Mouse (Mus musculus): ENCODE measurements around the gene Stx4a. TPM values are rescaled to one million over a fixed set of nuclear protein-coding genes. Genes with fewer than 3 reads are reported as not detected.
"Not testable (repeated sequence)": the region's sequence is repeated elsewhere in the genome, so short reads cannot be mapped to it uniquely, and the experiment has no call there.

Stx4a gene
- 11.6 and 15.0 TPM in 2 replicates for polyA plus RNA-seq (2014; fragmentation: Nextera tagmentation; extraction: Ambion mirVana)

DNA sequence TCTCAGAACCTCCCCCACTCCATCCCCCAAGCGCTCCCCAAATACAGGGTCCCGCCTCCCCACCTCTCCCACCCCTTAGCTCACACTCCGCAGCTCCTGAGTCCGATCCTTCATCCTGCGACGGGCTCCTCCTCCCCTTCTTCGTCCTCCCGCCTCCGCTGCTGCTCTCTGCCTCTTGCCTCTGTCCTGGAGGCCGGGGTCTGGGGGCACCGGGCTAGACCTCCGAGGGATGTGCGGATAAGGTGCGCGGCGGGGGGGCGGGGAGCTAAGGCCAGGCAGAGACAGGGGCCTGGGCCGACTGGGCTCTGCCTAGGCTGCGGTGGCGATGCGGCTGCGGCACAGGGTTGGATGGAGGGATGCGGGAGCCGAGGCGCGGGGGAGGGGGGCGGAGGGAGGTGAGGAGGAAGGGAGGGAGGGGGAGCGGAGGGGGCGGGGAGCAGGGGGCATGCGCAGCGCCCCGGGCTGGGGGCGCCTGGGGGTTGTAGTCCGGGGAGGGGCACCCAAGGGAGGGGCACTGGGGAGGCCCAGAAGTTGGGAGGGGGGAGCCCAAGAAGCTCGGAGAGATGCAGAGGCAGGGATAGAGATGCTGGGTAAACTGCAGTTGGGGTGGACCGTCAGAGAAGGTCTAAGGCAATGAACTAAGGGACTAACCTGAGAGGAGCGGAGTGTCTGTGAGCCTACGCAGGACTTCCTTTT lies at the start of gene Stx4a, which contains the start of gene Stx1b:
Stx4a (plus strand) TSS at position 119 of the 696 bp plus-strand sequence.
Stx1b (minus strand) TSS at position 374 of the 696 bp plus-strand sequence.
- Histone ChIP-seq H3K27ac (ENCODE audit: low read depth, low read length) (peak within 1 kb of the TSS; percentile 77), H3K9me3 (ENCODE audit: control insufficient read depth, low read length) (no peaks in the 10 kb centered on the region), H3K27me3 (ENCODE audit: control insufficient read depth, insufficient read depth, low read length) (no peaks in the 10 kb centered on the region), H3K4me3 (ENCODE audit: low read depth, low read length) (peak within 1 kb of the TSS; percentile 64), H3K4me1 (replicated peaks; ENCODE audit: control insufficient read depth, insufficient read depth, low read length) (no peaks in the 10 kb centered on the region), H3K36me3 (ENCODE audit: control insufficient read depth, insufficient read depth, low read length) (no peaks in the 10 kb centered on the region), H3K4me2 (replicated peaks; ENCODE audit: low read depth, low read length) (peak within 1 kb of the TSS; percentile 72), H3K9ac (ENCODE audit: low read depth, low read length) (peak within 1 kb of the TSS; percentile 78)
- peak; percentile 87 for ATAC-seq (ENCODE audit: low FRiP score)
- peak; percentile 82 for DNase-seq (ENCODE audit: low spot score)
- WGBS = 6% methylated on average over 21 of the region's 38 CpGs

DNA sequence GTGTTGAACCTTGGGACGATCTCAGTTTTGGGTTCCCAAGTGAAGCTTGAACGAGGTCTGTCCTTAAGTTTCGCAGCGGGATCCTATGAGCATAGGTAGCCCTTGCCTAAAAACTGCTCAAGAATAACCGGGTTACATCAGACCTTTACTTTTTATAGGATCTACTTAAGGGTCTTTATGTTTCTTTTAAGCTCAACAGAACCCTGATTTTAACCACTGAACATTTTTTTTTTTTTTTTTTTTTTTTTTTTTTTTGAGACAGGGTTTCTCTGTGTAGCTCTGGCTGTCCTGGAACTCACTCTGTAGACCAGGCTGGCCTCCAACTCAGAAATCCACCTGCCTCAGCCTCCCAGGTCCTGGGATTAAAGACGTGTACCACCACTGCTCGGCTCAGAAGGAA lies 48.3 kb upstream of the Stx4a start:
- DNase-seq (ENCODE audit: low spot score); H3K9me3 ChIP-seq (ENCODE audit: control insufficient read depth, low read length); H3K4me1 ChIP-seq (replicated peaks; ENCODE audit: control insufficient read depth, insufficient read depth, low read length); H3K36me3 ChIP-seq (ENCODE audit: control insufficient read depth, insufficient read depth, low read length); H3K27me3 ChIP-seq (ENCODE audit: control insufficient read depth, insufficient read depth, low read length); ATAC-seq (ENCODE audit: low FRiP score): not testable (repeated sequence)
- Histone ChIP-seq H3K4me3 (ENCODE audit: low read depth, low read length) (peak overlapping the region; percentile 93), H3K27ac (ENCODE audit: low read depth, low read length) (peak overlapping the region; percentile 95; the same call in 1 of the 2 replicates), H3K4me2 (replicated peaks; ENCODE audit: low read depth, low read length) (peak overlapping the region; percentile 80), H3K9ac (ENCODE audit: low read depth, low read length) (peak overlapping the region; percentile 90; the same call in 1 of the 2 replicates)
- 77% methylated on average over 7 of the region's 7 CpGs for WGBS

DNA sequence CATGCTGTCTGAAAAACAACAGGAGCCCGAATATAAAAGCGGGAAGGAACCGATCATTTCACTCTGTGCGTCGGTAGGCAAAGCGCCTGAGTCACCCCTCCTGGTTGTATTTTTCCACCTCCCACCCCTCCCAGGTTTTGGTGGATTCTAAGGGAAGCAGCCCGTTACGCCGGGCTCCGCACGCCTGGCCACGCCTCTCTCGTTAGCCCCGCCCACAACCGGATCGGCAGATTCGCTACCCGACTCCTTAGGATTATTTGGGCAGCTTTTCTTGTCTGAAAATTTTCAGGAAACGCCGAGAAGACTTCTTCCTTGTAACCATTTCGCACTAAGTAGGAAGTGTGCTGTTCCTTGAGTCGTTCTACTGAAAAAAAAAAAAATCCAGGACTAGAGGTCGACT lies 47.7 kb upstream of the Stx4a start, which contains the start of gene Setd1a:
Setd1a (plus strand) TSS at position 245 of the 400 bp plus-strand sequence.
- peak within 1 kb of the TSS; percentile 93 for H3K4me3 ChIP-seq (ENCODE audit: low read depth, low read length)
- peaks cover 5% of the 10 kb centered on the region; the same call in 1 of the 2 replicates for H3K4me1 ChIP-seq (replicated peaks; ENCODE audit: control insufficient read depth, insufficient read depth, low read length)
- H3K27ac ChIP-seq (ENCODE audit: low read depth, low read length) = peak within 1 kb of the TSS; percentile 95
- no peaks in the 10 kb centered on the region for H3K9me3 ChIP-seq (ENCODE audit: control insufficient read depth, low read length)
- 0% methylated on average over 23 of the region's 23 CpGs for whole genome bisulfite sequencing
- H3K27me3 ChIP-seq (ENCODE audit: control insufficient read depth, insufficient read depth, low read length) = no peaks in the 10 kb centered on the region
- peak within 1 kb of the TSS; percentile 90 for H3K9ac ChIP-seq (ENCODE audit: low read depth, low read length)
- peaks cover 5% of the 10 kb centered on the region; the same call in 1 of the 2 replicates for H3K36me3 ChIP-seq (ENCODE audit: control insufficient read depth, insufficient read depth, low read length)
- peak; percentile 67 for ATAC-seq (ENCODE audit: low FRiP score)
- H3K4me2 ChIP-seq (replicated peaks; ENCODE audit: low read depth, low read length) = peak within 1 kb of the TSS; percentile 80
- DNase-seq (ENCODE audit: low spot score) = peak; percentile 92

DNA sequence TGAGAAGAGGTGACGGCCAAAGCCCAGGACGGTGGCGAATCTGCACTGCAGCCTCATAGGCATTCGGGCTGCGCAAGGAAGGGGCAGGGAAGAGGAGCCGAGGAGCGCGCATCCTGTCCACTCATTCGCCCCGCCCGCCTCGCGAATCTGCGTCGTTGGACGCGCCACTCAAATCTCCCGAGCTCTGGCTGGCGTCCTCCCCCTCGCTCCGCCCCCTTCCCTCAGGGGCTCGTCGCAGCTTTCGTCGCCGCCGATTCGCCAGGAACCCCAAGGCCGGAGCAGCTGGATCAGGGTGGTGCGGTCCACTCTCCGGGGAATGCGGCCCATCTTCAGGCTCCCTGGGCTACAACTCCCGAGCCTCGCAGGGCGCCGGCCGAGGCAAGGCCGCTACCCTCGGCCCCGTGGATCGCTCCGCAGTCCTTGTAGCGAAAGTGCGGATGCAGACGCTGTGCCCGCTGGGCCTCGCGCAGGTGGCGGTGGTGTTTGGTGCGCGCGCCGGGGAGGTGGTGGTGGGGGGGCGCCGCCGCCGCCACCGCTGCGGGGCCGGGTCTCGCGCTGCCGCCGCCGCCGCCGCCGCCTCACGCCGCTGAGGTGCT lies 47.1 kb upstream of the Stx4a start:
- H3K36me3 ChIP-seq (ENCODE audit: control insufficient read depth, insufficient read depth, low read length) = peaks cover 5% of the 10 kb centered on the region; the same call in 1 of the 2 replicates
- H3K9me3 ChIP-seq (ENCODE audit: control insufficient read depth, low read length) = no peaks in the 10 kb centered on the region
- under 1% methylated on average over 60 of the region's 70 CpGs for WGBS
- DNase-seq (ENCODE audit: low spot score) (peak; percentile 96), ATAC-seq (ENCODE audit: low FRiP score) (peak; percentile 92)
- peak overlapping the region; percentile 90 for H3K9ac ChIP-seq (ENCODE audit: low read depth, low read length)
- no peaks in the 10 kb centered on the region for H3K27me3 ChIP-seq (ENCODE audit: control insufficient read depth, insufficient read depth, low read length)
- H3K4me3 ChIP-seq (ENCODE audit: low read depth, low read length) = peak overlapping the region; percentile 93
- H3K4me1 ChIP-seq (replicated peaks; ENCODE audit: control insufficient read depth, insufficient read depth, low read length) = peaks cover 5% of the 10 kb centered on the region; the same call in 1 of the 2 replicates
- H3K4me2 ChIP-seq (replicated peaks; ENCODE audit: low read depth, low read length) = peak overlapping the region; percentile 80
- H3K27ac ChIP-seq (ENCODE audit: low read depth, low read length) = peak overlapping the region; percentile 95

DNA sequence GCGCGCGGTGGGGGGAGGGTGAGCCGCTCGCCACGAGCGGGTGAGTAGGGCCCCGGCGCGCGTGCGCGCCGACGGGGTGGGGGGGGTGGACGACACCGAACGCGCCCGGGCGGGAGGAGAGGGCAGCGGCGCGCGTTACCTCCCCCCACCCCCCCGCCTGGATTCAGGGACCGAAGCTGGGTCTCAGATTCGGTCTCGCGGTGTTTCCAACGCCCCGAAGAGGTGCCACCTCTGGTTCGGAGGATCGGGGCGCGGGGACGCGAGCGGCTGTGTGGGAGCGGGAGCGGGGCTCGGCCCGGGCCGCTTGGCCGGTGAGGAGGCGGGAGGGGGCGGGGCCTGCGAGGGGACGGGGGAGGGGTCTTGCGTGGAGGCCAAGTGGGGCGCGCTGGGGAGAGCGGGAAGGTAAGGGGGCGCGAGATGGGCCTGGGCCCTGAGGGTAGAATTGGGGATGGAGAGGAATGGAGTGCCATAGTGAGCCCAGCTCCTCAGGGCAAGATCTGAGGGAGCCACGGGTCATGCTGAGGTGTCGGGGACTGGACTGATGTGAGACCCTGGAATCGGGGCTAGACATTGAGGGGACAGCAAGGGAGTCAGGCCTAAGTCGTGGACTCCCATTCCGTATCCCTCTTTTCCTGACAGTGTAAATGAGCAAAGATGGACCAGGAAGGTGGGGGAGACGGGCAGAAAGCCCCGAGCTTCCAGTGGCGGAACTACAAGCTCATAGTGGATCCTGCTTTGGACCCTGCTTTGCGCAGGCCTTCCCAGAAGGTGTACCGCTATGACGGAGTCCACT lies 46.4 kb upstream of the Stx4a start:
- H3K9me3 ChIP-seq (ENCODE audit: control insufficient read depth, low read length) = no peaks in the 10 kb centered on the region
- peak overlapping the region; percentile 90 for H3K9ac ChIP-seq (ENCODE audit: low read depth, low read length)
- peaks cover 5% of the 10 kb centered on the region; the same call in 1 of the 2 replicates for H3K4me1 ChIP-seq (replicated peaks; ENCODE audit: control insufficient read depth, insufficient read depth, low read length)
- H3K4me2 ChIP-seq (replicated peaks; ENCODE audit: low read depth, low read length) = peak overlapping the region; percentile 80
- H3K36me3 ChIP-seq (ENCODE audit: control insufficient read depth, insufficient read depth, low read length) = peaks cover 5% of the 10 kb centered on the region; the same call in 1 of the 2 replicates
- peak overlapping the region; percentile 95 for H3K27ac ChIP-seq (ENCODE audit: low read depth, low read length)
- WGBS = 4% methylated on average over 34 of the region's 66 CpGs
- ATAC-seq (ENCODE audit: low FRiP score) (peak; percentile 48), DNase-seq (ENCODE audit: low spot score) (peak; percentile 73)
- H3K4me3 ChIP-seq (ENCODE audit: low read depth, low read length) = peak overlapping the region; percentile 93
- no peaks in the 10 kb centered on the region for H3K27me3 ChIP-seq (ENCODE audit: control insufficient read depth, insufficient read depth, low read length)

DNA sequence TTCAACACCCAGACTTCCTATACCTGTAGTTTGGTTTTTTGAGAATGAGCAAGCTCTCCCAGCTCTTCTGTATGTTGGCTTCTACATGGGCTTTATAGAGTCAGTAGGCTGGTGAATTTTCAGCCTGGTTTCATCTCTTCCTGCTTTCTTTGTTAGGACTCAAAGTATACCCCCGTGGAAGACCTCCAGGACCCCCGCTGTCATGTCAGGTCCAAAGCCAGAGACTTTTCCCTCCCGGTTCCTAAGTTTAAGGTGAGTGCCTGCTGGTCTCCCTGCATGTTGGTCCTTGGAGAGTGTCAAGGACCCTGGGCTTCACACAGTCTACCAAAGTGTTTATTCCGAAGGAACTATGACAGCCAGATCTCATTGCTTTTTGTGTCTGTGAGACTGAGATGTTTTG lies 45.7 kb upstream of the Stx4a start:
- no peak for DNase-seq (ENCODE audit: low spot score)
- no peaks in the 10 kb centered on the region for H3K27me3 ChIP-seq (ENCODE audit: control insufficient read depth, insufficient read depth, low read length)
- no peak for ATAC-seq (ENCODE audit: low FRiP score)
- peak overlapping the region; percentile 93 for H3K4me3 ChIP-seq (ENCODE audit: low read depth, low read length)
- peak overlapping the region; percentile 90 for H3K9ac ChIP-seq (ENCODE audit: low read depth, low read length)
- H3K4me1 ChIP-seq (replicated peaks; ENCODE audit: control insufficient read depth, insufficient read depth, low read length) = peaks cover 5% of the 10 kb centered on the region; the same call in 1 of the 2 replicates
- H3K27ac ChIP-seq (ENCODE audit: low read depth, low read length) = no peak overlapping the region
- peaks cover 5% of the 10 kb centered on the region; the same call in 1 of the 2 replicates for H3K36me3 ChIP-seq (ENCODE audit: control insufficient read depth, insufficient read depth, low read length)
- H3K9me3 ChIP-seq (ENCODE audit: control insufficient read depth, low read length) = no peaks in the 10 kb centered on the region
- peak overlapping the region; percentile 80 for H3K4me2 ChIP-seq (replicated peaks; ENCODE audit: low read depth, low read length)
- WGBS = 84% methylated on average over 4 of the region's 4 CpGs

DNA sequence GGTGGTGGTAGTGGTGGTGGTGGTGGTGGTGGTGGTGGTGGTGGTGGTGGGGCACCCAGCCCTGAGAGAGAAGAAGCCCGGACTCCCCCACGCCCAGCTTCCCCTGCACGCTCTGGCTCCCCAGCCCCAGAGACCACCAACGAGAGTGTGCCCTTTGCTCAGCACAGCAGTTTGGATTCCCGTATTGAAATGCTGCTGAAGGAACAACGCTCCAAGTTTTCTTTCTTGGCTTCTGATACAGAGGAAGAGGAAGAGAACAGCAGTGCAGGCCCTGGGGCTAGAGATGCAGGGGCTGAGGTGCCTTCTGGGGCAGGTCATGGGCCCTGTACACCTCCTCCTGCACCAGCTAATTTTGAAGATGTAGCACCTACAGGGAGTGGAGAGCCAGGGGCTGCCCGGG lies 38.8 kb upstream of the Stx4a start, which contains the start of gene Gm49388:
Gm49388 (plus strand) TSS at position 301 of the 400 bp plus-strand sequence.
- 87% methylated on average over 7 of the region's 7 CpGs for WGBS
- DNase-seq (ENCODE audit: low spot score) = no peak
- H3K36me3 ChIP-seq (ENCODE audit: control insufficient read depth, insufficient read depth, low read length) = peaks cover 19% of the 10 kb centered on the region

More for the DNA sequence above, 38.8 kb upstream of the Stx4a start, which contains the start of gene Gm49388:
- no peak within 1 kb of the TSS for H3K4me2 ChIP-seq (replicated peaks; ENCODE audit: low read depth, low read length)
- no peak for ATAC-seq (ENCODE audit: low FRiP score)
- no peaks in the 10 kb centered on the region for H3K9me3 ChIP-seq (ENCODE audit: control insufficient read depth, low read length)
- no peaks in the 10 kb centered on the region for H3K4me1 ChIP-seq (replicated peaks; ENCODE audit: control insufficient read depth, insufficient read depth, low read length)
- no peak within 1 kb of the TSS for H3K9ac ChIP-seq (ENCODE audit: low read depth, low read length)
- no peak within 1 kb of the TSS for H3K27ac ChIP-seq (ENCODE audit: low read depth, low read length)
- no peaks in the 10 kb centered on the region for H3K27me3 ChIP-seq (ENCODE audit: control insufficient read depth, insufficient read depth, low read length)
- H3K4me3 ChIP-seq (ENCODE audit: low read depth, low read length) = no peak within 1 kb of the TSS

All from hindbrain, embryonic 11.5 days (tissue).